12 mouse cellular contexts compared by ENCODE assay signal in genomic region chr15:100660306-100660705, GRCm38 (mm10). TPM values are rescaled to one million over a fixed set of nuclear protein-coding genes. Genes with fewer than 3 reads are reported as not detected.
DNase-seq lines count a peak whose midpoint lies in the region; TF ChIP-seq lines count a peak whose summit lies in the region.
"Had no signal": no experiment of that assay in that cellular context is flagged by ENCODE, and none has a peak within 500 bp of the region (broad histone marks: within the 10 kb centered on the region; RNA-seq: fewer than 3 reads in every experiment).

No protein-coding gene starts in this region.

- H3K27ac ChIP-seq in cerebellum, adult 2 months (ENCODE audit: insufficient read depth, low read length): no peak overlapping the region
- no peak overlapping the region for H3K27ac ChIP-seq in thymus, adult 2 months (ENCODE audit: control insufficient read depth, insufficient read depth, low read length)
- H3K27ac ChIP-seq: limb, embryonic 15.5 days had no signal

- H3K27me3 ChIP-seq in cerebellum, adult 2 months (ENCODE audit: control insufficient read depth, insufficient read depth, low read length): no peaks in the 10 kb centered on the region
- no peaks in the 10 kb centered on the region for H3K27me3 ChIP-seq in thymus, adult 2 months (ENCODE audit: control insufficient read depth, insufficient read depth, low read length)
- H3K27me3 ChIP-seq: limb, embryonic 15.5 days had no signal

- 13% methylated on average over 9 of the region's 9 CpGs for WGBS in cerebellum, adult 2 months
- 93% methylated on average over 9 of the region's 9 CpGs for WGBS in thymus, adult 2 months

- intact Hi-C loops in gastrocnemius, postnatal 36 days (cut with DNase I): no loop called here

- H3K4me1 ChIP-seq in cerebellum, adult 2 months (ENCODE audit: control insufficient read depth, insufficient read depth, low read length): peaks cover 16% of the 10 kb centered on the region
- H3K4me1 ChIP-seq in thymus, adult 2 months (replicated peaks; ENCODE audit: control insufficient read depth, insufficient read depth, low read length): peaks cover 12% of the 10 kb centered on the region
- H3K4me1 ChIP-seq: limb, embryonic 15.5 days had no signal

- H3K4me3 ChIP-seq in cerebellum, adult 2 months (replicated peaks; ENCODE audit: insufficient read depth, low read depth, low read length): no peak overlapping the region
- no peak overlapping the region for H3K4me3 ChIP-seq in thymus, adult 2 months (ENCODE audit: control insufficient read depth, insufficient read depth, low read length)
- H3K4me3 ChIP-seq: limb, embryonic 15.5 days had no signal

- no peak for TF ChIP-seq POLR2A in cerebellum, adult 2 months (IDR thresholded peaks at IDR 0.05; ENCODE audit: borderline replicate concordance, insufficient read depth, low read length)
- no peak for TF ChIP-seq POLR2A in thymus, adult 2 months (IDR thresholded peaks at IDR 0.05; ENCODE audit: control insufficient read depth, extremely low read depth, insufficient read depth, low read length, poor library complexity)

- peaks cover 56% of the 10 kb centered on the region for H3K36me3 ChIP-seq in thymus, adult 2 months (ENCODE audit: control insufficient read depth, insufficient read depth, low read length)
- H3K36me3 ChIP-seq: limb, embryonic 15.5 days had no signal

- TF ChIP-seq CTCF in cerebellum, adult 2 months (IDR thresholded peaks at IDR 0.05; ENCODE audit: borderline replicate concordance, insufficient read depth, low read depth, low read length): no peak
- TF ChIP-seq CTCF in thymus, adult 2 months (IDR thresholded peaks at IDR 0.05; ENCODE audit: borderline replicate concordance, control insufficient read depth, extremely low read depth, insufficient read depth, low read length, poor library complexity): no peak

- DNase-seq in frontal cortex, postnatal 10 days (ENCODE audit: low spot score in 2 of 2): peak; percentile 22 to 37
- DNase-seq in frontal cortex, postnatal 25 days (ENCODE audit: low spot score in 2 of 2): no peak
- DNase-seq in left cerebral cortex, adult 11 months (ENCODE audit: low spot score): peak; percentile 24
- DNase-seq in left cerebral cortex, adult 18-20 months (ENCODE audit: low spot score in 2 of 2): no peak
- DNase-seq in cerebellum, adult 2 months: peak; percentile 53 to 75
- peak; percentile 44 to 56 for DNase-seq in gastrocnemius, postnatal 36 days
- no peak for DNase-seq in thymus, adult 2 months
- DNase-seq in lung, postnatal 14 days: no peak
- DNase-seq: B cell, adult 2 months; heart, postnatal 14 days; lung, postnatal 10 days had no signal

RNA-seq across cellular contexts. Expression of gene Bin2, which starts 9.0 kb away (rescaled TPM):
- total RNA-seq in left cerebral cortex, adult 18-20 months (2021): 1 to 10 TPM; 5.2 to 5.4 TPM
- 3.0 and 4.1 TPM in 2 replicates for polyA plus RNA-seq in cerebellum, adult 2 months (2012; rRNA removed)
- 1 to 10 TPM in 1 of 2 experiments, under 1 TPM in 1; 0.44 to 1.1 TPM for total RNA-seq in gastrocnemius, postnatal 36 days (2021)
- polyA plus RNA-seq in thymus, adult 2 months (2012; rRNA removed): 114 and 131 TPM in 2 replicates

RNA-seq across cellular contexts. Expression of gene Smagp, which starts 23.6 kb away (rescaled TPM):
- 1 to 10 TPM; 1.2 to 1.9 TPM for total RNA-seq in left cerebral cortex, adult 18-20 months (2021)
- 3.3 and 3.7 TPM in 2 replicates for polyA plus RNA-seq in cerebellum, adult 2 months (2012; rRNA removed)
- total RNA-seq in gastrocnemius, postnatal 36 days (2021): 1 to 10 TPM; 2.4 to 4.1 TPM
- polyA plus RNA-seq in thymus, adult 2 months (2012; rRNA removed): 11.0 and 11.7 TPM in 2 replicates

RNA-seq across cellular contexts. Expression of gene Cela1, which starts 27.4 kb away (rescaled TPM):
- total RNA-seq in left cerebral cortex, adult 18-20 months (2021): 1 to 10 TPM; 2.7 TPM
- polyA plus RNA-seq in cerebellum, adult 2 months (2012; rRNA removed): 6.5 and 8.3 TPM in 2 replicates
- not detected for total RNA-seq in gastrocnemius, postnatal 36 days (2021)
- polyA plus RNA-seq in thymus, adult 2 months (2012; rRNA removed): 10.4 and 11.7 TPM in 2 replicates

RNA-seq across cellular contexts. Expression of gene Dazap2, which starts 45.2 kb away (rescaled TPM):
- 100 to 1,000 TPM; 114 to 119 TPM for total RNA-seq in left cerebral cortex, adult 18-20 months (2021)
- 214 and 220 TPM in 2 replicates for polyA plus RNA-seq in cerebellum, adult 2 months (2012; rRNA removed)
- total RNA-seq in gastrocnemius, postnatal 36 days (2021): 10 to 100 TPM; 50.3 to 66.5 TPM
- polyA plus RNA-seq in thymus, adult 2 months (2012; rRNA removed): 1,016 and 1,115 TPM in 2 replicates

Comparison
In these comparisons a context has a peak if more than half of its experiments do, and no peak if none do; other contexts are left out.
1. DNase-seq: peak in frontal cortex, postnatal 10 days (2 of 2), left cerebral cortex, adult 11 months (single experiment), cerebellum, adult 2 months (2 of 2) and gastrocnemius, postnatal 36 days (2 of 2); none in frontal cortex, postnatal 25 days (0 of 2), left cerebral cortex, adult 18-20 months (0 of 2), thymus, adult 2 months (single experiment) and lung, postnatal 14 days (single experiment).